Mouse (Mus musculus) left cerebral cortex, adult 9 months (tissue): ENCODE data around the gene Pcx.

Experiments used
- DNase-seq, 2 experiments: peaks; one replicate each; pipeline ENCODE4 v3.0.0; 2022; ENCODE audit warnings: low spot score in 2 of 2

Pcx gene

GRCm38 (mm10) chr19:4496535-4497262 lies 13.6 kb upstream of the Pcx start:
- DNase-seq, result no peak

GRCm38 (mm10) chr19:4497263-4497973 lies 12.9 kb upstream of the Pcx start:
- peak in 1 of 2 experiments; percentile 70 for DNase-seq

GRCm38 (mm10) chr19:4498062-4498933 lies 12.0 kb upstream of the Pcx start, which contains the start of gene 2010003K11Rik:
Gene 2010003K11Rik, minus strand, starts transcription at chr19:4498583.
- DNase-seq, result no peak

- no peak for DNase-seq
Measured at GRCm38 (mm10) chr19:4502701-4503100, 7.6 kb upstream of the Pcx start.

- DNase-seq, result no peak
Measured at GRCm38 (mm10) chr19:4504830-4505229, 5.4 kb upstream of the Pcx start.

GRCm38 (mm10) chr19:4507746-4508145 lies 2.5 kb upstream of the Pcx start:
- DNase-seq, result no peak

GRCm38 (mm10) chr19:4511116-4511841 lies 1.0 kb downstream of the Pcx start:
- DNase-seq, result no peak

- no peak for DNase-seq
Measured at GRCm38 (mm10) chr19:4513236-4513858, 3.1 kb downstream of the Pcx start.

- no peak for DNase-seq
Measured at GRCm38 (mm10) chr19:4515746-4516145, 5.5 kb downstream of the Pcx start.

GRCm38 (mm10) chr19:4516288-4516687 lies 6.0 kb downstream of the Pcx start:
- no peak for DNase-seq

GRCm38 (mm10) chr19:4517483-4517882 lies 7.2 kb downstream of the Pcx start:
- no peak for DNase-seq

- DNase-seq, result no peak
Measured at GRCm38 (mm10) chr19:4521426-4522050, 11.3 kb downstream of the Pcx start.

- DNase-seq, result no peak
Measured at GRCm38 (mm10) chr19:4534646-4535045, 24.4 kb downstream of the Pcx start.

- DNase-seq, result no peak
Measured at GRCm38 (mm10) chr19:4535922-4536321, 25.6 kb downstream of the Pcx start.

- no peak for DNase-seq
Measured at GRCm38 (mm10) chr19:4536606-4537005, 26.3 kb downstream of the Pcx start.

- no peak for DNase-seq
Measured at GRCm38 (mm10) chr19:4540263-4540662, 30.0 kb downstream of the Pcx start.

- DNase-seq, result no peak
Measured at GRCm38 (mm10) chr19:4540992-4541391, 30.7 kb downstream of the Pcx start.

GRCm38 (mm10) chr19:4542081-4542480 lies 31.8 kb downstream of the Pcx start:
- DNase-seq, result no peak

GRCm38 (mm10) chr19:4545091-4545490 lies 34.8 kb downstream of the Pcx start:
- DNase-seq, result no peak

- DNase-seq, result no peak
Measured at GRCm38 (mm10) chr19:4545841-4546240, 35.6 kb downstream of the Pcx start.

GRCm38 (mm10) chr19:4547801-4548200 lies 37.5 kb downstream of the Pcx start:
- no peak for DNase-seq
